Mouse (Mus musculus): ENCODE data around the gene Gm49388.

DNA sequence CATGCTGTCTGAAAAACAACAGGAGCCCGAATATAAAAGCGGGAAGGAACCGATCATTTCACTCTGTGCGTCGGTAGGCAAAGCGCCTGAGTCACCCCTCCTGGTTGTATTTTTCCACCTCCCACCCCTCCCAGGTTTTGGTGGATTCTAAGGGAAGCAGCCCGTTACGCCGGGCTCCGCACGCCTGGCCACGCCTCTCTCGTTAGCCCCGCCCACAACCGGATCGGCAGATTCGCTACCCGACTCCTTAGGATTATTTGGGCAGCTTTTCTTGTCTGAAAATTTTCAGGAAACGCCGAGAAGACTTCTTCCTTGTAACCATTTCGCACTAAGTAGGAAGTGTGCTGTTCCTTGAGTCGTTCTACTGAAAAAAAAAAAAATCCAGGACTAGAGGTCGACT, 9.0 kb upstream of the Gm49388 start, which contains the start of gene Setd1a:
- TF ChIP-seq CTCF (IDR thresholded peaks at IDR 0.05; ENCODE audit: control insufficient read depth, insufficient read depth, insufficient read length) = no peak
- no peak for TF ChIP-seq USF1 (IDR thresholded peaks at IDR 0.05; ENCODE audit: low read depth)

Measured in C2C12 (cell line).